Mouse (Mus musculus) midbrain, embryonic 15.5 days (tissue): ENCODE measurements at regions not wholly inside any gene's neighbourhood (a gene's known extent, or its start where the extent isn't known, plus 50 kb on each side); places are given as distances from the start of the nearest gene placed in this dataset.

Experiments
- ATAC-seq: fragments of 200-750 bp; cut with Nextera tagmentation; replicated peaks from 2 replicates; pipeline ENCODE4 v1.8.0; 2017; ENCODE audit warnings: moderate TSS enrichment
- H3K27ac ChIP-seq: fragments of 300-500 bp; sonication (generic); 2 replicates; pipeline ENCODE4 v1.5.1; 2015; ENCODE audit warnings: mild to moderate bottlenecking, inconsistent platforms
- H3K27me3 ChIP-seq: fragments of 300-500 bp; sonication (generic); replicated peaks from 2 replicates; pipeline ENCODE4 v1.6.1; 2015; ENCODE audit warnings: inconsistent platforms
- H3K36me3 ChIP-seq: fragments of 300-500 bp; sonication (generic); replicated peaks from 2 replicates; pipeline ENCODE4 v1.6.1; 2015; ENCODE audit warnings: inconsistent platforms
- H3K4me1 ChIP-seq: fragments of 300-500 bp; sonication (generic); 2 replicates; pipeline ENCODE4 v1.6.1; 2015; ENCODE audit warnings: inconsistent platforms
- H3K4me2 ChIP-seq: fragments of 300-500 bp; sonication (generic); 2 replicates; pipeline ENCODE4 v1.6.1; 2015; ENCODE audit warnings: inconsistent platforms, mild to moderate bottlenecking, moderate library complexity
- H3K4me3 ChIP-seq: fragments of 300-500 bp; sonication (generic); 2 replicates; pipeline ENCODE4 v1.5.1; 2015; ENCODE audit warnings: mild to moderate bottlenecking, inconsistent platforms
- H3K9ac ChIP-seq: fragments of 300-500 bp; sonication (generic); 2 replicates; pipeline ENCODE4 v1.6.1; 2015; ENCODE audit warnings: mild to moderate bottlenecking, inconsistent platforms
- H3K9me3 ChIP-seq: fragments of 300-500 bp; sonication (generic); 2 replicates; pipeline ENCODE4 v1.6.1; 2016; ENCODE audit warnings: inconsistent platforms
- WGBS: fragments of 180-500 bp; shearing (Covaris S2); methylation state at CpG from one replicate; pipeline ENCODE4 v1.1.7; 2015; ENCODE audit warnings: mixed read lengths; 5-methylcytosine and 5-hydroxymethylcytosine counted together

GRCm38 (mm10) chr5:91274411-91274810 lies 128.4 kb downstream of the Btc start:
- no peaks in the 10 kb centered on the region for H3K9me3 ChIP-seq
- no peaks in the 10 kb centered on the region for H3K36me3 ChIP-seq
- H3K27ac ChIP-seq, result no peak overlapping the region
- H3K4me2 ChIP-seq, result no peak overlapping the region
- no peak for ATAC-seq
- no peaks in the 10 kb centered on the region for H3K4me1 ChIP-seq
- 88% methylated on average over 3 of the region's 3 CpGs for WGBS
- no peak overlapping the region for H3K9ac ChIP-seq
- no peaks in the 10 kb centered on the region for H3K27me3 ChIP-seq
- H3K4me3 ChIP-seq, result no peak overlapping the region

- Histone ChIP-seq H3K9me3 (no peaks in the 10 kb centered on the region), H3K27me3 (no peaks in the 10 kb centered on the region), H3K27ac (no peak overlapping the region), H3K36me3 (no peaks in the 10 kb centered on the region), H3K4me1 (no peaks in the 10 kb centered on the region), H3K9ac (no peak overlapping the region), H3K4me2 (no peak overlapping the region), H3K4me3 (no peak overlapping the region)
- no peak for ATAC-seq
- WGBS, result 95% methylated on average over 3 of the region's 3 CpGs
Observed at GRCm38 (mm10) chr5:91278466-91278865, 124.3 kb downstream of the Btc start.

- Histone ChIP-seq H3K9me3 (no peaks in the 10 kb centered on the region), H3K4me3 (no peak overlapping the region), H3K4me1 (no peaks in the 10 kb centered on the region), H3K9ac (no peak overlapping the region), H3K36me3 (no peaks in the 10 kb centered on the region), H3K27ac (no peak overlapping the region), H3K4me2 (no peak overlapping the region), H3K27me3 (no peaks in the 10 kb centered on the region)
- no peak for ATAC-seq
- WGBS, result 90% methylated on average over 2 of the region's 2 CpGs
Observed at GRCm38 (mm10) chr5:91279464-91279863, 123.3 kb downstream of the Btc start.

DNA sequence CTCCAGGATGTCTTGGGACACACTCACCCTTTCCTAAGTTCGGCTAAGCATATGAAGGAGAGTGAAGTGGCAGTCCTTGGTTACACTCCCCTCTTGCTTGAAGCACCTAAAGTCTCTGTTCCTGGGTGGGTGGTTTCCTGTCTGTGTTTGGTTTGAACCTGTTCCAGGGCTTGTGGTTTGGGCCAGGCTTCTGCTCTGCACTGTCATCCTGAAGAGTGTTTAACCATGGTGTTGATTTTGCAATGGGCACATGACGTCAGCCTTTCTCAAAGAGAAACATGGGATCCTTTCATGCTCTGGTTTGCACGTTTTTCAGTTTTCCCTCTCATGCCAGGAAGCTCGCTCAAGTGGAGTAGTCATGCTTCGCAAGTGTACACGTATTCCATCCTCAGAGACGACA lies 119.8 kb downstream of the Btc start:
- H3K27ac ChIP-seq, result no peak overlapping the region
- H3K4me1 ChIP-seq, result no peaks in the 10 kb centered on the region
- no peak overlapping the region for H3K4me3 ChIP-seq
- H3K27me3 ChIP-seq, result no peaks in the 10 kb centered on the region
- no peaks in the 10 kb centered on the region for H3K9me3 ChIP-seq
- no peak for ATAC-seq
- H3K36me3 ChIP-seq, result no peaks in the 10 kb centered on the region
- no peak overlapping the region for H3K9ac ChIP-seq
- no peak overlapping the region for H3K4me2 ChIP-seq
- 86% methylated on average over 7 of the region's 7 CpGs for WGBS

- no peaks in the 10 kb centered on the region for H3K4me1 ChIP-seq
- no peak overlapping the region for H3K9ac ChIP-seq
- ATAC-seq, result no peak
- H3K27me3 ChIP-seq, result no peaks in the 10 kb centered on the region
- WGBS, result 80% methylated on average over 4 of the region's 4 CpGs
- H3K4me2 ChIP-seq, result no peak overlapping the region
- no peaks in the 10 kb centered on the region for H3K36me3 ChIP-seq
- no peaks in the 10 kb centered on the region for H3K9me3 ChIP-seq
- no peak overlapping the region for H3K27ac ChIP-seq
- no peak overlapping the region for H3K4me3 ChIP-seq
Observed at GRCm38 (mm10) chr5:91293073-91293472, 109.7 kb downstream of the Btc start.

- H3K4me3 ChIP-seq, result no peak overlapping the region
- no peak for ATAC-seq
- 92% methylated on average over 3 of the region's 3 CpGs for WGBS
- H3K27ac ChIP-seq, result no peak overlapping the region
- no peak overlapping the region for H3K9ac ChIP-seq
- H3K27me3 ChIP-seq, result no peaks in the 10 kb centered on the region
- no peaks in the 10 kb centered on the region for H3K9me3 ChIP-seq
- H3K4me1 ChIP-seq, result no peaks in the 10 kb centered on the region
- H3K4me2 ChIP-seq, result no peak overlapping the region
- H3K36me3 ChIP-seq, result no peaks in the 10 kb centered on the region
Observed at GRCm38 (mm10) chr5:91294957-91295356, 107.8 kb downstream of the Btc start.

DNA sequence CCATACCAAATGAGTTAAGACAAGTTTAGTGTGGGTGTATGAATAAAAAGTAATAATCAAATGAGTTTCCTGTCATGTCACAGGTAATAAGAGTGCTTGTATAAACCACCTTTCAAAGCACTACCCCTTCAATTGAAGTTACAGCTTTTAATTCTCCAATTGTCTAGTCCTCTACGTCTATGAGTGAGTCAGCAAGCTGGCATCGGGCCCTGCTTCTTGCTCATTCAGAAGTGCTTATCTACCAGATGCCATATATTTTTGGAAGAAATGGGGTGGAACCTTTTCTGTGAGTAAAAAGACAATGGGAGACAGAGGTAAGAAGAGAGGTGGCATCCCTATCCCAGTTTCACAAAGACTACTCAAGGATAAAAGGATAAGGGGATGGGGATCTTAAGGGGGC lies 105.7 kb downstream of the Btc start:
- H3K4me3 ChIP-seq, result no peak overlapping the region
- H3K4me2 ChIP-seq, result no peak overlapping the region
- no peak overlapping the region for H3K9ac ChIP-seq
- 88% methylated on average over 2 of the region's 2 CpGs for WGBS
- H3K9me3 ChIP-seq, result no peaks in the 10 kb centered on the region
- no peaks in the 10 kb centered on the region for H3K4me1 ChIP-seq
- no peaks in the 10 kb centered on the region for H3K36me3 ChIP-seq
- no peaks in the 10 kb centered on the region for H3K27me3 ChIP-seq
- ATAC-seq, result no peak
- no peak overlapping the region for H3K27ac ChIP-seq

- Histone ChIP-seq H3K9me3 (no peaks in the 10 kb centered on the region), H3K36me3 (no peaks in the 10 kb centered on the region), H3K4me3 (no peak overlapping the region), H3K4me2 (no peak overlapping the region), H3K9ac (no peak overlapping the region), H3K4me1 (no peaks in the 10 kb centered on the region), H3K27me3 (no peaks in the 10 kb centered on the region), H3K27ac (no peak overlapping the region)
- WGBS, result 90% methylated on average over 17 of the region's 17 CpGs
- ATAC-seq, result no peak
Observed at GRCm38 (mm10) chr5:91302114-91302513, 100.7 kb downstream of the Btc start.

DNA sequence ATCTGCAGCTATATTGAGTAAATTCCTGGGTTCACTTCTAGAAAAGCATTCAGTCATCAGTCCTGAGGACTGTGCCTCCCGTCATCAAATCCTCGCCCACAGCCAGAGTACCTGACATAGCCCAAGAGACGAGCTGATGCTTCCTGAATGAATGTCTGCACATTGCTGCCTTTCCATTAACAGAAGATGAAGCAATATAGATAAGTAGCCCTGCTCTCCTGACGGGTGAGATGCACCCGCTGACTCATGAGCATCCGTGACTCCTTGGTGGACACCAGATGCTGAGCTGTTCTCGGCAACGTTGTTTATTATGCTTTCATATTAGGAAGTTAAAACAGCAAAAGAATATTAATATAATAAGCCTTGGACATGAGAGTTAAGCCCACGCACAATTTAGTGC lies 99.9 kb downstream of the Btc start:
- whole genome bisulfite sequencing, result 78% methylated on average over 9 of the region's 9 CpGs
- Histone ChIP-seq H3K36me3 (no peaks in the 10 kb centered on the region), H3K27me3 (no peaks in the 10 kb centered on the region), H3K4me2 (no peak overlapping the region), H3K4me1 (no peaks in the 10 kb centered on the region), H3K4me3 (no peak overlapping the region), H3K27ac (no peak overlapping the region), H3K9me3 (no peaks in the 10 kb centered on the region), H3K9ac (no peak overlapping the region)
- 0 out of 2 replicates have a peak, but pooled peaks have one; percentile 10 for ATAC-seq

DNA sequence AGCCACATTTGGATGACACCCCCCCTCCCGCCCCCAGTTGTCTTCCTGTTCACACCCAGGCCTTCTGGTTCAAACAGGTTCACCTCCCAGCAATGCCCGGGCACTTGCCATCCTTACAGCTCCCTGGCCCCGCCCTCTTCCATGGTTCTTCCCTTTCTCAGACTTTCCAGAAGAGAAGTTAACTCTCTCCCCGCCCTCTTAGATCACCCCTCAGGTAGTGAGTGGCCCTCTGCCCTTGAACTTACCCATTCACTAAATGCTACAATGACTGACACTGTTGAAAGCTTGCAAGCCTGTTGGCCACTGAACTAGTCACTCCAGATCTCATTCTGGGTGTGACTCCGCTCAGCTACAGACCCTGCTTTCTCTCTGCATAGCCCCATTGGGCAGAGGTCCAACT lies 99.1 kb downstream of the Btc start:
- Histone ChIP-seq H3K27me3 (no peaks in the 10 kb centered on the region), H3K9me3 (no peaks in the 10 kb centered on the region), H3K4me3 (no peak overlapping the region), H3K4me2 (no peak overlapping the region), H3K36me3 (no peaks in the 10 kb centered on the region), H3K27ac (no peak overlapping the region), H3K4me1 (no peaks in the 10 kb centered on the region), H3K9ac (no peak overlapping the region)
- ATAC-seq, result no peak
- 84% methylated on average over 5 of the region's 5 CpGs for WGBS

- Histone ChIP-seq H3K9me3 (no peaks in the 10 kb centered on the region), H3K36me3 (no peaks in the 10 kb centered on the region), H3K4me1 (no peaks in the 10 kb centered on the region), H3K27me3 (no peaks in the 10 kb centered on the region), H3K27ac (no peak overlapping the region), H3K4me2 (no peak overlapping the region), H3K4me3 (no peak overlapping the region), H3K9ac (no peak overlapping the region)
- 80% methylated on average over 3 of the region's 3 CpGs for whole genome bisulfite sequencing
- ATAC-seq, result no peak; the same call in 1 of the 2 replicates
Observed at GRCm38 (mm10) chr5:91307031-91307430, 95.8 kb downstream of the Btc start.
